Mouse (Mus musculus) lung, postnatal 0 days (tissue): ENCODE measurements around the gene Emilin1. TPM values are rescaled to one million over a fixed set of nuclear protein-coding genes. Genes with fewer than 3 reads are reported as not detected.

Experiments
- ATAC-seq: fragments of 200-750 bp; cut with Nextera tagmentation; 2 replicates; pipeline ENCODE4 v1.8.0; 2017; ENCODE audit warnings: moderate library complexity
- DNase-seq: peaks from one replicate; pipeline ENCODE4 v3.0.0-alpha.2; 2016; ENCODE audit warnings: low spot score
- H3K27ac ChIP-seq: fragments of 300-500 bp; sonication (generic); 2 replicates; pipeline ENCODE4 v1.5.1; 2014; ENCODE audit warnings: antibody characterized with exemption, mild to moderate bottlenecking, low read length, mixed read lengths
- H3K27me3 ChIP-seq: fragments of 300-500 bp; sonication (generic); replicated peaks from 2 replicates; pipeline ENCODE4 v1.6.1; 2014; ENCODE audit warnings: low read length, mixed read lengths; ENCODE audit not compliant: insufficient read depth
- H3K36me3 ChIP-seq: fragments of 300-500 bp; sonication (generic); 2 replicates; pipeline ENCODE4 v1.6.1; 2014; ENCODE audit warnings: low read length, mixed read lengths; ENCODE audit not compliant: insufficient read depth
- H3K4me1 ChIP-seq: fragments of 300-500 bp; sonication (generic); 2 replicates; pipeline ENCODE4 v1.6.1; 2014; ENCODE audit warnings: antibody characterized with exemption, low read depth, low read length, mixed read lengths; ENCODE audit not compliant: insufficient read depth
- H3K4me2 ChIP-seq: fragments of 300-500 bp; sonication (generic); replicated peaks from 2 replicates; pipeline ENCODE4 v1.6.1; 2014; ENCODE audit warnings: low read depth, mild to moderate bottlenecking, low read length, moderate library complexity, mixed read lengths
- H3K4me3 ChIP-seq: fragments of 300-500 bp; sonication (generic); 2 replicates; pipeline ENCODE4 v1.5.1; 2014; ENCODE audit warnings: low read depth, low read length
- H3K9ac ChIP-seq: fragments of 300-500 bp; sonication (generic); replicated peaks from 2 replicates; pipeline ENCODE4 v1.6.1; 2014; ENCODE audit warnings: low read depth, mild to moderate bottlenecking
- H3K9me3 ChIP-seq: fragments of 300-500 bp; sonication (generic); 2 replicates; pipeline ENCODE4 v1.6.1; 2016; ENCODE audit warnings: low read length, mixed read lengths
- CTCF ChIP-seq: IDR thresholded peaks from 2 replicates; pipeline ENCODE4 v1.5.1; 2016; ENCODE audit warnings: antibody characterized with exemption, mild to moderate bottlenecking
- EP300 ChIP-seq: IDR thresholded peaks from 2 replicates; pipeline ENCODE4 v1.6.1; 2016; ENCODE audit warnings: antibody characterized with exemption, mild to moderate bottlenecking, control low read depth
- WGBS: fragments of 180-500 bp; shearing (Covaris S2); extraction: QIAGEN DNeasy Blood & Tissue Kit; methylation state at CpG from one replicate; pipeline ENCODE4 v1.1.7; 2014; 5-methylcytosine and 5-hydroxymethylcytosine counted together
- polyA plus RNA-seq: library from polyadenylated mRNA; unstranded; fragments of >200 nt; fragmentation: Nextera tagmentation; extraction: Ambion mirVana; gene quantifications from 2 replicates; pipeline ENCODE4 v1.2.1, GENCODE M21; 2015

Gene Emilin1
- polyA plus RNA-seq, 1 experiment from 2014 or later = 121 TPM

- Histone ChIP-seq H3K9me3 (no peaks in the 10 kb centered on the region), H3K27ac (no peak overlapping the region), H3K9ac (no peak overlapping the region), H3K4me1 (peaks cover 16% of the 10 kb centered on the region), H3K27me3 (no peaks in the 10 kb centered on the region), H3K4me2 (no peak overlapping the region), H3K4me3 (no peak overlapping the region), H3K36me3 (no peaks in the 10 kb centered on the region)
- no peak for ATAC-seq
- TF ChIP-seq EP300 (no peak), CTCF (no peak)
- no peak for DNase-seq
Measured at GRCm38 (mm10) chr5:30910481-30910880, 2.7 kb upstream of the Emilin1 start.

- peaks cover 19% of the 10 kb centered on the region for H3K4me1 ChIP-seq
- WGBS = 43% methylated on average over 5 of the region's 5 CpGs
- H3K27ac ChIP-seq = peak overlapping the region; percentile 82
- H3K4me2 ChIP-seq = no peak overlapping the region
- no peak overlapping the region for H3K9ac ChIP-seq
- no peaks in the 10 kb centered on the region for H3K9me3 ChIP-seq
- no peak overlapping the region for H3K4me3 ChIP-seq
- no peak for ATAC-seq
- no peaks in the 10 kb centered on the region for H3K27me3 ChIP-seq
- H3K36me3 ChIP-seq = no peaks in the 10 kb centered on the region
- TF ChIP-seq CTCF (no peak), EP300 (no peak)
- peak; percentile 21 for DNase-seq
Measured at GRCm38 (mm10) chr5:30912156-30912555, 1.0 kb upstream of the Emilin1 start.

- no peaks in the 10 kb centered on the region for H3K9me3 ChIP-seq
- DNase-seq = no peak
- peak overlapping the region; percentile 29 for H3K9ac ChIP-seq
- TF ChIP-seq CTCF (no peak), EP300 (no peak)
- H3K4me1 ChIP-seq = peaks cover 12% of the 10 kb centered on the region; the same call in 1 of the 2 replicates
- no peaks in the 10 kb centered on the region for H3K27me3 ChIP-seq
- peak overlapping the region; percentile 43 for H3K4me3 ChIP-seq
- H3K36me3 ChIP-seq = peaks cover 8% of the 10 kb centered on the region; the same call in 1 of the 2 replicates
- peak overlapping the region; percentile 54 for H3K4me2 ChIP-seq
- WGBS = 20% methylated on average over 7 of the region's 7 CpGs
- H3K27ac ChIP-seq = peak overlapping the region; percentile 82
- ATAC-seq = no peak
Measured at GRCm38 (mm10) chr5:30914101-30914635, 966 bp downstream of the Emilin1 start.

GRCm38 (mm10) chr5:30914849-30915248 is 1.6 kb downstream of the Emilin1 start:
- Histone ChIP-seq H3K27ac (peak overlapping the region; percentile 82), H3K27me3 (no peaks in the 10 kb centered on the region), H3K4me1 (peaks cover 12% of the 10 kb centered on the region; the same call in 1 of the 2 replicates), H3K4me3 (peak overlapping the region; percentile 43), H3K9ac (peak overlapping the region; percentile 29; the same call in 1 of the 2 replicates), H3K36me3 (peaks cover 11% of the 10 kb centered on the region; the same call in 1 of the 2 replicates), H3K4me2 (peak overlapping the region; percentile 54), H3K9me3 (no peaks in the 10 kb centered on the region)
- ATAC-seq (no peak), DNase-seq (peak; percentile 24)
- no peak for TF ChIP-seq EP300
- TF ChIP-seq CTCF = no peak
- WGBS = 41% methylated on average over 6 of the region's 6 CpGs

GRCm38 (mm10) chr5:30915456-30915855 is 2.3 kb downstream of the Emilin1 start:
- ATAC-seq (no peak), DNase-seq (peak; percentile 19)
- Histone ChIP-seq H3K27me3 (no peaks in the 10 kb centered on the region), H3K36me3 (peaks cover 12% of the 10 kb centered on the region; the same call in 1 of the 2 replicates), H3K27ac (peak overlapping the region; percentile 82), H3K9me3 (no peaks in the 10 kb centered on the region), H3K9ac (peak overlapping the region; percentile 29; the same call in 1 of the 2 replicates), H3K4me2 (peak overlapping the region; percentile 54), H3K4me1 (peaks cover 12% of the 10 kb centered on the region; the same call in 1 of the 2 replicates), H3K4me3 (peak overlapping the region; percentile 43)
- 31% methylated on average over 9 of the region's 9 CpGs for WGBS
- no peak for TF ChIP-seq EP300
- TF ChIP-seq CTCF = no peak

- H3K4me1 ChIP-seq = peaks cover 12% of the 10 kb centered on the region; the same call in 1 of the 2 replicates
- 2% methylated on average over 7 of the region's 7 CpGs for WGBS
- H3K9ac ChIP-seq = no peak overlapping the region
Measured at GRCm38 (mm10) chr5:30915974-30916433, 2.8 kb downstream of the Emilin1 start.

More at GRCm38 (mm10) chr5:30915974-30916433, 2.8 kb downstream of the Emilin1 start:
- H3K4me2 ChIP-seq = peak overlapping the region; percentile 54
- DNase-seq = peak; percentile 99
- H3K27ac ChIP-seq = peak overlapping the region; percentile 82
- no peaks in the 10 kb centered on the region for H3K9me3 ChIP-seq
- H3K36me3 ChIP-seq = peaks cover 12% of the 10 kb centered on the region; the same call in 1 of the 2 replicates
- peak; percentile 88 for ATAC-seq
- H3K4me3 ChIP-seq = peak overlapping the region; percentile 43; the same call in 1 of the 2 replicates
- TF ChIP-seq EP300 = peak; percentile 93
- TF ChIP-seq CTCF = peak; percentile 87
- H3K27me3 ChIP-seq = no peaks in the 10 kb centered on the region
